Mouse (Mus musculus) cerebellum, adult 9-10 months (tissue): Measurements from ENCODE around the gene Nemf.
"Not testable (repeated sequence)": the region's sequence is repeated elsewhere in the genome, so short reads cannot be mapped to it uniquely, and the experiment has no call there.

Source experiments
- DNase-seq: peaks from one replicate; pipeline ENCODE4 v3.0.0; 2022

Gene Nemf

DNA sequence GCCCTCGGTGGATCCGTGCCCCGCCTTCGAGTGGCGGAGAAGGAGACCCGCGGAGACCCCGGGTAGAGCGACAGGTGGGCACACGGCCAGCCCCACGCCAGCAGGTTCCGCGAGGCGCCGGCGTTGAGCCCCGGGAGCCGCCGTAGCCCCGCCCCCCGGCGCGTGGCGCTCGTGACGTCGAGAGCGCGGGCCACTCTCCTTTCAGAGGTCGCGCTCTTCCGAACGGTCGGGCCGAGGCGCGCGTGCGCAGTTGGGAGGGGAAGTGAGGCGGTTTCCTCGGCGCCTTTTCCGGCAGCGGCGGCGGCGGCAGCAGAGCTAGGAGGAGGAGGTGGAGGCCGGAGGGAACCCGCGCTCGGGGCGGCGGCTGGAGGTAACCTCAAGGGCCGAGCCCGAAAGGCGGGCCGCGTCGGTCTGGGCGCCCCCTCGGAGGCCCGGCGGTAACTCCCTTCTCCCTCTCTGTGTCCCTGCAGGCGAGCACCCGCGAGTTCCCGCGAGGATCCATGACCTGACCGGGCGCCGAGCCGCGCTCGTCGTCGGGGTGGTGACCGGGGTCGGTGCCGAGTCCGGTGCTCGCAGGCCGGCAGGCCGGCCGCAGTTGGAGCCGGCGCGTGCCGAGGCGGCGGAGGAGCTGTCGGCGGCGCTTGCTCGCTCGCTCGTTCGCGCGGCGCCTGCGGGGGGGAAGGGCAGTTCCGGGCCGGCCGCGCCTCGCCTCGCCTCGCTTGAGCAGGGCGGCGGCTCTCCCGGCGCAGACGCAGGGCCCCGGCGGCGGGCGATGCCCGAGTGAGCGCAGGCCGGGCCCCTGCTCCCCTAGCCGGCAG, 15.1 kb upstream of the Nemf start, which contains the start of the genes Arf6 and Gm9887:
Gene Arf6, plus strand, starts transcription at position 297 of the 818 bp plus-strand sequence.
Gene Gm9887, minus strand, starts transcription at position 605 of the 818 bp plus-strand sequence.
- DNase-seq: peak; percentile 96

- no peak for DNase-seq
These were observed 14.5 kb upstream of the Nemf start for GRCm38 (mm10) chr12:69371421-69371853.

- no peak for DNase-seq
These were observed 14.0 kb upstream of the Nemf start for GRCm38 (mm10) chr12:69370936-69371335.

DNA sequence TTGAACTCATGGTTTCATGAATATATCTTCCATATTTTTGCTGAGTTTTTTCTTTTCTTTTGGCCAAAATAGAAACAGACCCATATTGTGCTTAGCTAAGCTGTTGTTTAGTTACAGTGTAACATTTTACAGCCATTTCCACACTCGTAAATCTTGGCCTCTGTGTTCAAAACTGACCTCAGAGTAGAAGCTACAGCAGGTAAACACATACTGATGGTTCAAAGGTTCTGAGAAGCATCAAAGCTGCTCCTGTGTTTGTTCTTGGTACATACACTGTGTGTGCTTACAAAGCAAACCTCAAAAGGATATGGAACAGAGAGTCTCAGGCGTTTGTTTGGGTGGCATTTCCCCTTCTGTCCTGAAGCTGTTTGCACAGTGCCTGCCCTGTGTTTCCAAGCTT, 10.6 kb upstream of the Nemf start:
- no peak for DNase-seq

GRCm38 (mm10) chr12:69366424-69366823, 9.5 kb upstream of the Nemf start:
- DNase-seq: no peak

DNA sequence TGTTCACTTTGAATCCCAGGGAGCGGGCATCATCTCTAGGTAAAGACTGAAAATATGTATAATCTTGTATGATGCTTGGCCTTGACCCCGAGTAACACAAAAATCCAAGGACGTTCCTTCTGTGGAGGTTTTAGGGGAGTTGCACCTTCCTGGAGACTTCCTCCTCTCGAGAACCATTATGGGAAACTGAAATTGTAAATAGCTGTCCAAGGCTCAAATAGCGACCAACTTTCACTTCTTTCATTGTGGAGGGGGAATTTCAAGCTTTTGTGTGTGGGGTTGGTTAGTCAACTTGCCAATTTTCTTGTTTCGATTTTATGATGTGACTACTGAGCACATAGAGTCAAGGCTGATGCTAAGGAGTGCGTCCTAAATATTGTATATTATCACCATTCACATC, 8.8 kb upstream of the Nemf start:
- DNase-seq: peak; percentile 27

DNA sequence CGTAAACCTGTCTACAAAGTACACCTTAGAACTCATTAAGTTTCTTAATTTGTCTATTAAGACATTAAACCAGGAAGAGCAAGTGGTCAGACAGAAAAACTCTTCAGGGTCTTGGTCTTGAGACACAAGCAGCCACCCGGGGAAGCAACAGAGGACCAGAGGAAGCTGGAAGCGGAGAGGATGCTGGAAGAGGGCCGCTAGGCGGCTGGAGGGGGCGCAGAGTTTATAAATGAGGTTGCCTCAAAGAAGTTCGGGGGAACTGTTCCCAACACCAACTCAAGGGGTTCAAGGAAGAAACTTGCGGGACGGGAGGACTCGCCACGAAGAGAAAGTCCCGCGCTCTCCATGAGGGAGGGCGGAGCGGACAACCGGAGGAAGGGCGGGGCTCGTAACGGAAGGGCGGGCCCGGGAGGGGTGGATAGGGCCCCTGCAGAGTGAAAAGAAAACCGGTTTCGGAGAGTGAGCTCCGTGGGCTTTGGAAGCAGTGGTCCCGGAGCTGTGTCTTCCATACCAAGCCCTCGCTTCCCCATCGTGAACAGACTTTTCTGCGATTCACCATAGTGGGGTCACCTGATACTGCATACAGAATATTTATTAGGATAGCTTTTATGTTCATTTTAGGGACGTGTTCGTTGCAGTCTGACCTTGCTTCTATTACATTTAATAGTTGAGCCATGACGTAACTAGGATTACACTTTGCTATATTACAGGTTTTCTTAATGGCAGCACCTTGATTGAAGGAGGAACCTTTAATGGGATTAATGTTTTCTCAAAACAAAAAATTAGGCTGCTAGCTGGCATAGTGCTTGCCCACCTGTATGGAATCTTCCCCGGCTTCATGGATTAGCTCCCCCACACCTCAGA, 7.2 kb upstream of the Nemf start:
- DNase-seq: peak; percentile 77

- DNase-seq: not testable (repeated sequence)
These were observed 6.1 kb upstream of the Nemf start for GRCm38 (mm10) chr12:69363110-69363509.

DNA sequence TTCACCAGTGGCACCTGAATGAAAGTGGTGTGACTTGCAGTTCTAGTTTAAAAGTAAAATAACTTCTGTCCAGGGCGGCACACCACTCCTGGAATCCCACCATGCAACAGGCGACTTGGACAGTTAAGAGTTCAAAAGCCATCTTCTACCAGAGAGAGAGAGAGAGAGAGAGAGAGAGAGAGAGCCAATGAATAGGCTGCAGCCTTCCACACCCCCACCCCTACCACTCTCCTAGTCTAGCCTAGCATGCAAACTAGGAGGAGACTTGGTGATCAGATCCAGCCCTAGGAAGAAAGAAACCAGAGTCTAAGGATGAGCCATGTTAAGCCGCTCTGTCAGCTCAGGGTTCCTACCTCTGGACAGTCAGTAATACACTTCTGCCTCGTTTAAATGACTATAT, 5.4 kb upstream of the Nemf start:
- peak; percentile 48 for DNase-seq

GRCm38 (mm10) chr12:69361919-69362318, 5.0 kb upstream of the Nemf start:
- DNase-seq: no peak

DNA sequence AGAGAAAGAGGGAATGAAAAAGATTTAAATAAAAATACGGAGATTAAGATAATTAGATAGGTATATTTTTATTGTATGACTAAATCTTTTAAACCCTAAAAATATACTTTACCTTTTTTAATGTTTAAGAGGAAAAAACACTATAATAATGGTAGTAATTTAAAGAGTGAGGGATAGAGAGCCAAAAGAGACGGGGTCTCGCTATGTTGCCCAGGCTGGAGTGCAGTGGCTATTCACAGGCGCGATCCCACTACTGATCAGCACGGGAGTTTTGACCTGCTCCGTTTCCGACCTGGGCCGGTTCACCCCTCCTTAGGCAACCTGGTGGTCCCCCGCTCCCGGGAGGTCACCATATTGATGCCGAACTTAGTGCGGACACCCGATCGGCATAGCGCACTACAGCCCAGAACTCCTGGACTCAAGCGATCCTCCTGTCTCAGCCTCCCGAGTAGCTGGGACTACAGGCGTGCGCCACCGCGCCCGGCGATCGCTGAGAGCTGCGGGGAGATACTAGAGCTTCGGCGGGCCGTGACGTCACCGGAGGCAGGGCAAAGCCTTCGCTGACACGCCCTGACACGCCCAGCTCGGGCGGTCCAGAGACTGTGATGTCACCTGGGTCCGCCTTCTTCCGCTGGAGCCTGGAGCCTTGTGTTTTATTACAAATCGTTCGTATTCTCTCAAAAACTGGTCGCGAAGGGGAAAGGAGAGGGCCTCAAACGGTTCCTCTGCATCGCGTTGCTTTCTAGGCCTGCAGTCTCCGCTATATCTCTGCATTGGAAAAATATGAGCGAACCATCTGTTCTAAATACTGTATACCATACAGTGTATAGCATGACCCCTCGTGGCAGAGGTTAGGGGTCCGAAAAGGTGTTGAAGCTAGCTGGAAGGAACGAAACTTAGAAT, 4.3 kb upstream of the Nemf start:
- peak; percentile 99 for DNase-seq

- peak; percentile 95 for DNase-seq
These were observed 3.7 kb upstream of the Nemf start for GRCm38 (mm10) chr12:69360655-69360996.

DNA sequence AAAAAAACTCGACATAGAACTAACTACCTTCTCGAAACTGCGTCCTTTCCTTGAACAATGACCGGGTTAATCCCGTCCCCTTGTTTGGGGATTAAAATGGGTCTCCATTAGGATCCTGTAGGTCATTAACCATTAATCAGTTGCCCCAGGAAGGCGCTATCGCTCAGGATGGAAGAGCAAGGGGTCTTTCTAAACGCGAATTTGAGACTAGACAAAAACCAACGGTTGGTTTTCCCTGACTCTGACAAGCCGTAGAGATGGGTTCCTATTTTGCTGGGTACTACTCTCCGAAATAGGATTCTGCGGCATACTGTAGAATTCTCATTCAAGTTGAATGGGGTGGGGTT, 308 bp upstream of the Nemf start:
- DNase-seq: no peak

GRCm38 (mm10) chr12:69351685-69352084, 5.3 kb downstream of the Nemf start:
- DNase-seq: no peak

GRCm38 (mm10) chr12:69349928-69350327, 7.0 kb downstream of the Nemf start:
- no peak for DNase-seq

- DNase-seq: no peak
These were observed 23.4 kb downstream of the Nemf start for GRCm38 (mm10) chr12:69333547-69333946.

DNA sequence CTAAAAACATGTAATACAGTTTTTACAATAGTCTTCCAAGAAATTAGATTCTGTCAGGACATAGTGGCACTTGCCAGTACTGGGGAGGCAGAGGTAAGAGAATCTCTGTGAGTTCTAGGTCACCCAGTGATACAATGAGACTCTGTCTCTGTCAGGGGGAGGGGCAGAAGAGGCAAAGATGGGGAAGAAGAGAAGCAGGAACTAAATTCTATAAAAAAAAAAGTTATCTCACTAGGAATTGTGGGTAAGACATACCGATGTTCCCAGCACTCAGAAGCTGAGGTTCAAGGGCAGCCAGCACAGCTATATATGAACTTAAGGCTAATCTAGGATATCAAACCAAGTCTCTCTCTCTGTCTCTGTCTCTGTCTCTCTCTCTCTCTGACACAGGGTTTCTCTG, 24.8 kb downstream of the Nemf start:
- DNase-seq: no peak

GRCm38 (mm10) chr12:69331187-69331586, 25.8 kb downstream of the Nemf start:
- DNase-seq: no peak

- no peak for DNase-seq
These were observed 38.5 kb downstream of the Nemf start for GRCm38 (mm10) chr12:69318431-69318830.

GRCm38 (mm10) chr12:69309659-69310058, 47.3 kb downstream of the Nemf start:
- DNase-seq: no peak

DNA sequence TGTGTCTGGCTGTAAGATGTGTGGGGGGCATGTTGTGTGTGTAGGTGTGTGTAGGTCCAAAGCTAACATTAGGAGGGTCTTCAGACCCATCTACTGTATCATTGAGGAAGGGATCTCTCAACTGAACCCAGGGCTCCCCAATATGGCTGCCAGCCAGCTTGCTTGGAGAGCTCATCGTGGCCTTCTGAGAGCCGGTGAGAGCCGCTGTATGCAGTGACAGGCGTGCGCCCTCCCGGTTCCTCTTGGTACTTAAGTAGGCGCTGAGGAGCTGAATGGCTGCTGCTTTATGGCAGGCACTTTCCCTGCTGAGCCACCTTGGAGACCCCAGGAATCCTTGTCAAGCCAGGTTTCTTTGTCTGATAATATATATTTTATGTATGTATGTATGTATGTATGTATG, 50.6 kb downstream of the Nemf start:
- no peak for DNase-seq

- DNase-seq: no peak
These were observed 52.9 kb downstream of the Nemf start for GRCm38 (mm10) chr12:69304051-69304450.

DNA sequence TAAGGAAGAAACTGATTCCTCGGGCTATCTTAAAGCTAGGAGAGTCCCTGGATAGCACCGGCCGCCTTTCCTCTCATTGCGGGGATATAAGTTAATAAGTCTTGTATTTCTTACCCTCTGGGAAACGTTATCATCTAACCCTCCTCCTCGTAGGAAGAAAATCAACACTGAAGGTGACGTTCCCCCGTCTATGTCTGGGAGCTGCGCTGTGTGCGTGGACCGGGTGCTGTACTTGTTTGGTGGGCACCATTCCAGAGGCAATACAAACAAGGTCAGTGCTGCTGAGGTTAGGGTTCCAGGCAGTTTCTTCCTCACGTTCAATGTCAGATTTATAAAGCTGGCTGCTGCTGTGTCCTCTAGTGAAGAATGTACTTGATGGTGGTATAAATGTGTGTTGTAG, 54.8 kb downstream of the Nemf start:
- no peak for DNase-seq
